Mouse (Mus musculus): ENCODE results near the gene Gm3676.
"Not testable (repeated sequence)": the region's sequence is repeated elsewhere in the genome, so short reads cannot be mapped to it uniquely, and the experiment has no call there.

DNA sequence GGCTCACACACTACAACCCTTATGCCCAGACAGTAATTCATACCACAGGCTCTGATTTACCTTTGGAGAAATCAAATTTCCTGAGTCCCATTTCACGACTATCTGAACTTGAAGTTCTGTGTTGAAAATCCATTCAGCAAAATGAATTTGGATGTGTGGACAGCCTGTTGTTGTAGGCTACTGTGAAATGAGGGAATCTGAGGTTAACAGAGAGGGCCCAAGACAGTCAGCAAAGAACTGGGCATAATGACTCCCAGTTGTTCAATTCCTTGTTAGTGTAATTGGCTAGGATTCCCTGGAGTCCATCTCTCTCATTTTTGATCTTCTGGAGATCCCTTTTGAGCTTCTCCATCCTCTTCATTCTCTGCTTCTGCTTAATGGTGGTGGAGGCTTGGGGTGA, 35.6 kb downstream of the Gm3676 start:
- not testable (repeated sequence) for TF ChIP-seq GATA1 (IDR thresholded peaks at IDR 0.05; ENCODE audit: borderline replicate concordance, low read length); FLI1 (IDR thresholded peaks at IDR 0.05; ENCODE audit: low read length)
